Mouse (Mus musculus): ENCODE measurements around the gene Dpysl4. TPM values are rescaled to one million over a fixed set of nuclear protein-coding genes. Genes with fewer than 3 reads are reported as not detected.
A peak's percentile ranks its signal among the peaks of the same experiment; 100 is the strongest.

Dpysl4 gene
- polyA plus RNA-seq, 1 experiment from 2014 or later = 52.8 TPM

GRCm38 (mm10) chr7:139100531-139101095, 14.8 kb downstream of the Dpysl4 start:
- H3K9ac ChIP-seq = no peak overlapping the region
- H3K36me3 ChIP-seq = peaks cover 28% of the 10 kb centered on the region
- 73% methylated on average over 12 of the region's 12 CpGs for WGBS
- H3K27me3 ChIP-seq = no peaks in the 10 kb centered on the region
- no peak for ATAC-seq (ENCODE audit: insufficient number of reproducible peaks, insufficient read depth, low FRiP score, low TSS enrichment)
- H3K4me1 ChIP-seq = no peaks in the 10 kb centered on the region
- H3K27ac ChIP-seq = no peak overlapping the region
- no peak overlapping the region for H3K4me2 ChIP-seq (replicated peaks)
- H3K9me3 ChIP-seq = no peaks in the 10 kb centered on the region
- no peak overlapping the region for H3K4me3 ChIP-seq

DNA sequence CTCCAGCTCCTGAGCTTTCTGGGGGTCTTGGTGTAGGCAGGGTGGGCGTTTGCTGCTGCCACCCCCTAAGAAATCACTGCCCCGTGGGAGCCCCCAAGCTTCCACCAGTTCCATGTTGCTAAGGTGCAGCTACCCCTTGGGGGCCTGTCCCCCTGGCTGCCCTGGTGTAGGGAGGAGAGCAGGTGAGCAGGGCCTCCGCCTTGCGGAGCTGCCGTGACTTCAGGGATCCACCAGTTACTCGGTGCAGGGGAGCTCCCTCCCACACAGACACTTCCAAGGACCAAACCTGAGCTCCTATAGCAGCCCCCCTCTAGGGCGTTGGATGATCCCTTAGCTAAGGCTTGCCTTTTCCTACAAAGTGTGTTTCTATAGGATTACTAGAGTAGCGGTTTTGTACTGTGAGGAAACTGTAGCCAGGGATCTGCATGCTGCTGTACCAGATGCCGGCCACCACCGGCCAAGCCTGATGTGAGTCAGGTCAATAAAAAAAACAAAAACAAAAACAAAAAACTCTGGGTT, 15.5 kb downstream of the Dpysl4 start:
- Histone ChIP-seq H3K4me2 (replicated peaks) (no peak overlapping the region), H3K27ac (no peak overlapping the region), H3K27me3 (no peaks in the 10 kb centered on the region), H3K4me3 (no peak overlapping the region), H3K4me1 (no peaks in the 10 kb centered on the region), H3K36me3 (peaks cover 22% of the 10 kb centered on the region), H3K9me3 (no peaks in the 10 kb centered on the region), H3K9ac (no peak overlapping the region)
- WGBS = 70% methylated on average over 10 of the region's 10 CpGs
- no peak for ATAC-seq (ENCODE audit: insufficient number of reproducible peaks, insufficient read depth, low FRiP score, low TSS enrichment)

GRCm38 (mm10) chr7:139101826-139102225, 16.0 kb downstream of the Dpysl4 start:
- 65% methylated on average over 3 of the region's 3 CpGs for WGBS
- H3K9ac ChIP-seq = no peak overlapping the region
- no peak overlapping the region for H3K4me2 ChIP-seq (replicated peaks)
- peaks cover 22% of the 10 kb centered on the region for H3K36me3 ChIP-seq
- H3K4me1 ChIP-seq = no peaks in the 10 kb centered on the region
- H3K9me3 ChIP-seq = no peaks in the 10 kb centered on the region
- no peak for ATAC-seq (ENCODE audit: insufficient number of reproducible peaks, insufficient read depth, low FRiP score, low TSS enrichment)
- no peak overlapping the region for H3K27ac ChIP-seq
- no peak overlapping the region for H3K4me3 ChIP-seq
- no peaks in the 10 kb centered on the region for H3K27me3 ChIP-seq

- H3K4me1 ChIP-seq = no peaks in the 10 kb centered on the region
- peak; percentile 42; the same call in 1 of the 2 replicates for ATAC-seq (ENCODE audit: insufficient number of reproducible peaks, insufficient read depth, low FRiP score, low TSS enrichment)
- H3K4me2 ChIP-seq (replicated peaks) = no peak overlapping the region
- no peaks in the 10 kb centered on the region for H3K27me3 ChIP-seq
- no peak overlapping the region for H3K4me3 ChIP-seq
- peaks cover 10% of the 10 kb centered on the region for H3K36me3 ChIP-seq
- no peaks in the 10 kb centered on the region for H3K9me3 ChIP-seq
- no peak overlapping the region for H3K9ac ChIP-seq
- H3K27ac ChIP-seq = no peak overlapping the region
- 57% methylated on average over 10 of the region's 10 CpGs for WGBS
Observed at GRCm38 (mm10) chr7:139103960-139104381, 18.2 kb downstream of the Dpysl4 start.

- no peak for ATAC-seq (ENCODE audit: insufficient number of reproducible peaks, insufficient read depth, low FRiP score, low TSS enrichment)
- no peaks in the 10 kb centered on the region for H3K27me3 ChIP-seq
- peaks cover 7% of the 10 kb centered on the region; the same call in 1 of the 2 replicates for H3K36me3 ChIP-seq
- no peak overlapping the region for H3K4me2 ChIP-seq (replicated peaks)
- no peak overlapping the region for H3K9ac ChIP-seq
- H3K27ac ChIP-seq = no peak overlapping the region
- no peak overlapping the region for H3K4me3 ChIP-seq
- WGBS = 88% methylated on average over 5 of the region's 5 CpGs
- no peaks in the 10 kb centered on the region for H3K9me3 ChIP-seq
- H3K4me1 ChIP-seq = no peaks in the 10 kb centered on the region
Observed at GRCm38 (mm10) chr7:139105076-139105475, 19.3 kb downstream of the Dpysl4 start.

- no peak overlapping the region for H3K4me3 ChIP-seq
- H3K4me2 ChIP-seq (replicated peaks) = no peak overlapping the region
- H3K4me1 ChIP-seq = no peaks in the 10 kb centered on the region
- no peaks in the 10 kb centered on the region for H3K9me3 ChIP-seq
- no peak overlapping the region for H3K9ac ChIP-seq
- 84% methylated on average over 7 of the region's 7 CpGs for WGBS
- ATAC-seq (ENCODE audit: insufficient number of reproducible peaks, insufficient read depth, low FRiP score, low TSS enrichment) = no peak
- no peaks in the 10 kb centered on the region for H3K27me3 ChIP-seq
- H3K36me3 ChIP-seq = peaks cover 7% of the 10 kb centered on the region; the same call in 1 of the 2 replicates
- H3K27ac ChIP-seq = no peak overlapping the region
Observed at GRCm38 (mm10) chr7:139105705-139106104, 19.9 kb downstream of the Dpysl4 start.

GRCm38 (mm10) chr7:139107908-139108650, 22.3 kb downstream of the Dpysl4 start:
- no peak overlapping the region for H3K4me3 ChIP-seq
- no peak for ATAC-seq (ENCODE audit: insufficient number of reproducible peaks, insufficient read depth, low FRiP score, low TSS enrichment)
- no peaks in the 10 kb centered on the region for H3K36me3 ChIP-seq
- H3K9ac ChIP-seq = no peak overlapping the region
- no peak overlapping the region for H3K27ac ChIP-seq
- no peaks in the 10 kb centered on the region for H3K27me3 ChIP-seq
- no peak overlapping the region for H3K4me2 ChIP-seq (replicated peaks)
- H3K9me3 ChIP-seq = no peaks in the 10 kb centered on the region
- no peaks in the 10 kb centered on the region for H3K4me1 ChIP-seq
- WGBS = 91% methylated on average over 9 of the region's 9 CpGs

- H3K4me2 ChIP-seq (replicated peaks) = no peak overlapping the region
- H3K4me1 ChIP-seq = no peaks in the 10 kb centered on the region
- no peaks in the 10 kb centered on the region for H3K9me3 ChIP-seq
- H3K9ac ChIP-seq = no peak overlapping the region
- H3K27me3 ChIP-seq = no peaks in the 10 kb centered on the region
- 43% methylated on average over 13 of the region's 13 CpGs for WGBS
- no peak overlapping the region for H3K4me3 ChIP-seq
- no peak overlapping the region for H3K27ac ChIP-seq
- no peaks in the 10 kb centered on the region for H3K36me3 ChIP-seq
- ATAC-seq (ENCODE audit: insufficient number of reproducible peaks, insufficient read depth, low FRiP score, low TSS enrichment) = 0 out of 2 replicates have a peak, but pooled peaks have one; percentile 52
Observed at GRCm38 (mm10) chr7:139119152-139119774, 33.5 kb downstream of the Dpysl4 start.

GRCm38 (mm10) chr7:139119775-139120153, 34.0 kb downstream of the Dpysl4 start:
- WGBS = 56% methylated on average over 2 of the region's 2 CpGs
- H3K9ac ChIP-seq = no peak overlapping the region
- H3K9me3 ChIP-seq = no peaks in the 10 kb centered on the region
- no peak overlapping the region for H3K4me3 ChIP-seq
- H3K4me2 ChIP-seq (replicated peaks) = no peak overlapping the region
- ATAC-seq (ENCODE audit: insufficient number of reproducible peaks, insufficient read depth, low FRiP score, low TSS enrichment) = no peak
- no peaks in the 10 kb centered on the region for H3K36me3 ChIP-seq
- H3K27ac ChIP-seq = no peak overlapping the region
- H3K4me1 ChIP-seq = no peaks in the 10 kb centered on the region
- no peaks in the 10 kb centered on the region for H3K27me3 ChIP-seq

- H3K4me2 ChIP-seq (replicated peaks) = no peak overlapping the region
- WGBS = 86% methylated on average over 4 of the region's 4 CpGs
- H3K4me3 ChIP-seq = no peak overlapping the region
- H3K27me3 ChIP-seq = no peaks in the 10 kb centered on the region
- no peak overlapping the region for H3K9ac ChIP-seq
- H3K27ac ChIP-seq = no peak overlapping the region
- no peak for ATAC-seq (ENCODE audit: insufficient number of reproducible peaks, insufficient read depth, low FRiP score, low TSS enrichment)
- H3K9me3 ChIP-seq = no peaks in the 10 kb centered on the region
- no peaks in the 10 kb centered on the region for H3K36me3 ChIP-seq
- H3K4me1 ChIP-seq = peaks cover 9% of the 10 kb centered on the region
Observed at GRCm38 (mm10) chr7:139125881-139126280, 40.1 kb downstream of the Dpysl4 start.

- Histone ChIP-seq H3K9ac (no peak overlapping the region), H3K4me3 (no peak overlapping the region), H3K36me3 (no peaks in the 10 kb centered on the region), H3K27me3 (no peaks in the 10 kb centered on the region), H3K4me2 (replicated peaks) (no peak overlapping the region), H3K27ac (no peak overlapping the region), H3K9me3 (no peaks in the 10 kb centered on the region), H3K4me1 (peaks cover 16% of the 10 kb centered on the region)
- ATAC-seq (ENCODE audit: insufficient number of reproducible peaks, insufficient read depth, low FRiP score, low TSS enrichment) = no peak
- 79% methylated on average over 7 of the region's 7 CpGs for WGBS
Observed at GRCm38 (mm10) chr7:139126549-139126948, 40.7 kb downstream of the Dpysl4 start.

- Histone ChIP-seq H3K36me3 (no peaks in the 10 kb centered on the region), H3K4me3 (no peak overlapping the region), H3K4me1 (peaks cover 17% of the 10 kb centered on the region), H3K9ac (no peak overlapping the region), H3K27ac (no peak overlapping the region), H3K27me3 (no peaks in the 10 kb centered on the region), H3K4me2 (replicated peaks) (no peak overlapping the region), H3K9me3 (no peaks in the 10 kb centered on the region)
- 75% methylated on average over 4 of the region's 4 CpGs for WGBS
- no peak for ATAC-seq (ENCODE audit: insufficient number of reproducible peaks, insufficient read depth, low FRiP score, low TSS enrichment)
Observed at GRCm38 (mm10) chr7:139128994-139129393, 43.2 kb downstream of the Dpysl4 start.

All from embryonic facial prominence, embryonic 12.5 days (tissue).